Comparison of ENCODE assay signal across 9 mouse cellular contexts in the genomic region with DNA sequence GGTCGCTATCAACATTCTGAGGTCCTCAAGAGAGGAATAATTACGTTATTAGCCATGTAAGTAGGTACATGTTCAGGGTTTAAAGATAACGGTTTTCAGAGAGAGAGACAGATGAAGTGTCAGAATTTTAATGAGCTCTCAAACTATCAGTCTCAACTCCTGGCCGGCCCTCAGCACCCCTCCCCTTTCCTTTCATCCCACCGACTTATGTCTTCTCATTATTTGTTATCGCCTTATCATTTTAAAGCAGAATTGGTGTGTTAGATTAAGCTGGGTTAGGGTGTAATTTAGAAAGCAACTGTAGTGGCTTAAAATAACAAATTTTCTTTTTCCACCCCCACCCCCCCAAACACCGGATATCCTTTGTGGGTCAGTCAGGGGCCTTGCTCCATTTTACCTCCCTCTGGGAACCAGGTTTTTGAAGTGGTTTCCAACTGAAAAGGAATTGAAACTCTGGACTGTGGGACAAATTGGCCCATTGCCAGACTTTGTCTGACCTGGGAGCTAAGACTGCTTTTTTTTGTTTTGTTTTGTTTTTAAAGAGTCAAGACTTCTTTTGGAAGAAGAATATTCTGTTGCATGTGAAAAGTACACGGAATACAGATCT.
DNase-seq lines count a peak whose midpoint lies in the region; ATAC-seq lines count a peak whose summit lies in the region.
"Had no signal": no experiment of that assay in that cellular context is flagged by ENCODE, and none has a peak within 500 bp of the region (broad histone marks: within the 10 kb centered on the region; RNA-seq: fewer than 3 reads in every experiment).

No protein-coding gene starts in this region.

- peak; percentile 64 for ATAC-seq in common myeloid progenitor, adult 5-6 weeks (replicated peaks; ENCODE audit: low read depth, poor library complexity, severe bottlenecking)
- ATAC-seq in heart, embryonic 14.5 days (ENCODE audit: insufficient number of reproducible peaks, insufficient read depth, low FRiP score, low read depth) = no peak
- peak; percentile 54 for ATAC-seq in liver, embryonic 13.5 days (ENCODE audit: low read depth)
- ATAC-seq in erythroblast, adult 5-6 weeks (replicated peaks; ENCODE audit: low FRiP score, poor library complexity, severe bottlenecking) = no peak
- no peak for ATAC-seq in inflammation-experienced regulatory T-cells, adult 6 months

- intact Hi-C loops in left cerebral cortex, postnatal 14 days (cut with DNase I) = no loop called here

- H3K9me3 ChIP-seq in heart, embryonic 14.5 days (ENCODE audit: control insufficient read depth, low read length) = no peaks in the 10 kb centered on the region
- no peaks in the 10 kb centered on the region for H3K9me3 ChIP-seq in liver, embryonic 13.5 days (replicated peaks)
- H3K9me3 ChIP-seq: limb, embryonic 12.5 days had no signal

- H3K36me3 ChIP-seq in heart, embryonic 14.5 days (ENCODE audit: control insufficient read depth, insufficient read depth, low read length) = no peaks in the 10 kb centered on the region
- H3K36me3 ChIP-seq in liver, embryonic 13.5 days = no peaks in the 10 kb centered on the region
- H3K36me3 ChIP-seq: limb, embryonic 12.5 days had no signal

- 18% methylated on average over 8 of the region's 8 CpGs for WGBS in heart, embryonic 14.5 days
- WGBS in liver, embryonic 13.5 days (ENCODE audit: insufficient replicate concordance) = 32% methylated on average over 8 of the region's 8 CpGs

- H3K9ac ChIP-seq in heart, embryonic 14.5 days (ENCODE audit: low read length) = no peak overlapping the region; the same call in 1 of the 2 replicates
- H3K9ac ChIP-seq in liver, embryonic 13.5 days = no peak overlapping the region
- H3K9ac ChIP-seq: limb, embryonic 12.5 days had no signal

- no peak overlapping the region for H3K4me3 ChIP-seq in heart, embryonic 14.5 days (ENCODE audit: control insufficient read depth in 1 of 2, insufficient read depth in 1 of 2, low read depth in 1 of 2, low read length in 2 of 2)
- H3K4me3 ChIP-seq in liver, embryonic 13.5 days (replicated peaks) = no peak overlapping the region
- H3K4me3 ChIP-seq: limb, embryonic 12.5 days had no signal

- peak overlapping the region; percentile 21; the same call in 1 of the 2 replicates for H3K4me2 ChIP-seq in heart, embryonic 14.5 days (ENCODE audit: low read length)
- no peak overlapping the region for H3K4me2 ChIP-seq in liver, embryonic 13.5 days
- H3K4me2 ChIP-seq: limb, embryonic 12.5 days had no signal

- peak overlapping the region; percentile 45 to 81; a peak in 3 of 4 replicates for H3K27ac ChIP-seq in heart, embryonic 14.5 days (replicated peaks in 1 of 2; ENCODE audit: control insufficient read depth in 1 of 2, insufficient read depth in 1 of 2, low read depth in 2 of 2, low read length in 2 of 2)
- no peak overlapping the region for H3K27ac ChIP-seq in liver, embryonic 13.5 days

- DNase-seq in left cerebral cortex, postnatal 14 days (ENCODE audit: low spot score in 2 of 2) = peak; percentile 12 to 20
- DNase-seq in left cerebral cortex, adult 8-10 months (ENCODE audit: low spot score in 2 of 2) = no peak
- DNase-seq in liver, embryonic 13.5 days = no peak
- DNase-seq in adrenal gland, adult 8-10 months = no peak

- no peaks in the 10 kb centered on the region for H3K27me3 ChIP-seq in heart, embryonic 14.5 days (ENCODE audit: control insufficient read depth, insufficient read depth, low read length)
- no peaks in the 10 kb centered on the region for H3K27me3 ChIP-seq in liver, embryonic 13.5 days
- H3K27me3 ChIP-seq: limb, embryonic 12.5 days had no signal

- H3K4me1 ChIP-seq in heart, embryonic 14.5 days (ENCODE audit: control insufficient read depth in 2 of 2, insufficient read depth in 2 of 2, low read length in 2 of 2) = peaks cover 12 to 24% of the 10 kb centered on the region in 2 experiments
- H3K4me1 ChIP-seq in liver, embryonic 13.5 days (replicated peaks) = peaks cover 15% of the 10 kb centered on the region

Comparison
In these comparisons a context has a peak if more than half of its experiments do, and no peak if none do; other contexts are left out.
1. DNase-seq: peak in left cerebral cortex, postnatal 14 days (2 of 2); none in left cerebral cortex, adult 8-10 months (0 of 2), liver, embryonic 13.5 days (single experiment) and adrenal gland, adult 8-10 months (single experiment).
2. ATAC-seq: peak in common myeloid progenitor, adult 5-6 weeks (single experiment) and liver, embryonic 13.5 days (single experiment); none in heart, embryonic 14.5 days (single experiment), erythroblast, adult 5-6 weeks (single experiment) and inflammation-experienced regulatory T-cells, adult 6 months (single experiment).